In the genomic region with DNA sequence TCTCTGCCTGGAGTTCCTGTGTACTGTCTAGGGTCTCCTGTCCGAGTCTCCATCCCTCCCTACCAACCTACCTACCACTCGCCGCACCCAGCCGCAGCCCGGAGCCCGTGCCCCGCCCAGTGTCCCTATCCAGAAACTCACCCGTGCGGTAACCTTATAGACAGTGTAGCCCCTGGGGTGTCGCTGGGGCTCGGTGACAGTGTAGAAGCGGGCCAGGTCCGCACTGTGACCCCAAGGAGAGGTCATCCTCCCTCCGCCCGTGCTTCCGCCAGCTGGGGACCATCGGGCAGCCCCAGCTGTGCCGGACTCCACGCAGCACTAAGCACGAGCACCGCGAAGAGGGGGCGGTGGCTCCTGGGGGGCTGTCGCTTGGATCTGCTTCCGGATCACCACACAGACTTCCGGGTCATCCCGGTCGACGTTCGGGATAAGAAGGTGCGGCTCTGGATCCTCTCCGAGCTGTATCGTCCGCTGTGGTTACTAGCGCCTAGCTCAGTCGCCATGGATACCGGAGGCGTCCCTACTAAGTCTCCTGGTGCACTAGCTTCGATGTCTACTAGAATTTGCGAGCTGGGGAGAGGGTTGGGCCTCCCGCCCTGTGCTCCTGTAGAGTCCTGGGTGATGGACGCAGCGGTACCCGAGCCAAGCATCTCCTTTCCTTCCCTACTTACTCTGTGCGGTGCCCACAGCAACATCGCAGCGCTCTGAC, we compare ENCODE assay signal across 8 mouse cellular contexts. TPM values are rescaled to one million over a fixed set of nuclear protein-coding genes. Genes with fewer than 3 reads are reported as not detected.
DNase-seq lines count a peak whose midpoint lies in the region; ATAC-seq and TF ChIP-seq lines count a peak whose summit lies in the region.

A gene (minus strand): TSS at position 356 of the 709 bp plus-strand sequence.

- TF ChIP-seq POLR2A in MEL (IDR thresholded peaks at IDR 0.05; ENCODE audit: control insufficient read depth in 1 of 2, insufficient read depth in 1 of 2, low read depth in 1 of 2, low read length in 2 of 2, poor library complexity in 1 of 2), result peak; percentile 79 to 89
- peak; percentile 87 for TF ChIP-seq POLR2A in cerebellum, adult 2 months (IDR thresholded peaks at IDR 0.05; ENCODE audit: borderline replicate concordance, insufficient read depth, low read length)
- TF ChIP-seq POLR2A in thymus, adult 2 months (IDR thresholded peaks at IDR 0.05; ENCODE audit: control insufficient read depth, extremely low read depth, insufficient read depth, low read length, poor library complexity), result peak; percentile 62; the same call in 1 of the 2 replicates

- peaks cover 17% of the 10 kb centered on the region for H3K79me2 ChIP-seq in MEL (ENCODE audit: control insufficient read depth, insufficient read depth, low read length, poor library complexity)

- no peak for TF ChIP-seq CTCF in MEL (IDR thresholded peaks at IDR 0.05 in 2 of 3, conservative IDR thresholded peaks at IDR 0.05 in 1 of 3; ENCODE audit: control insufficient read depth in 1 of 3, insufficient read depth in 1 of 3, low read depth in 2 of 3, low read length in 3 of 3, poor library complexity in 1 of 3, severe bottlenecking in 1 of 3)
- no peak for TF ChIP-seq CTCF in cerebellum, adult 2 months (IDR thresholded peaks at IDR 0.05; ENCODE audit: borderline replicate concordance, insufficient read depth, low read depth, low read length)
- TF ChIP-seq CTCF in forebrain, postnatal 0 days (IDR thresholded peaks at IDR 0.05; ENCODE audit: low read depth), result no peak
- 0 out of 2 replicates have a peak, but pooled peaks have one; percentile 16 for TF ChIP-seq CTCF in thymus, adult 2 months (IDR thresholded peaks at IDR 0.05; ENCODE audit: borderline replicate concordance, control insufficient read depth, extremely low read depth, insufficient read depth, low read length, poor library complexity)

- no peaks in the 10 kb centered on the region for H3K27me3 ChIP-seq in MEL (ENCODE audit: control insufficient read depth in 1 of 2, insufficient read depth in 2 of 2, low read length in 2 of 2)
- H3K27me3 ChIP-seq in cerebellum, adult 2 months (ENCODE audit: control insufficient read depth, insufficient read depth, low read length), result no peaks in the 10 kb centered on the region
- H3K27me3 ChIP-seq in forebrain, postnatal 0 days (ENCODE audit: insufficient read depth, low read length), result no peaks in the 10 kb centered on the region
- no peaks in the 10 kb centered on the region for H3K27me3 ChIP-seq in lung, embryonic 15.5 days
- no peaks in the 10 kb centered on the region for H3K27me3 ChIP-seq in thymus, adult 2 months (ENCODE audit: control insufficient read depth, insufficient read depth, low read length)

- ATAC-seq in forebrain, postnatal 0 days, result peak; percentile 97
- ATAC-seq in lung, embryonic 15.5 days (ENCODE audit: borderline replicate concordance, extremely low read depth, low FRiP score, low TSS enrichment), result peak; percentile 91

- DNase-seq in MEL (ENCODE audit: low read depth, low spot score), result peak; percentile 91
- DNase-seq in cerebellum, adult 2 months, result peak; percentile 82 to 84
- peak; percentile 92 for DNase-seq in forebrain, postnatal 0 days
- DNase-seq in heart, postnatal 4 days, result peak; percentile 87
- DNase-seq in layer of hippocampus, adult 9-10 months (ENCODE audit: low spot score), result peak; percentile 50
- DNase-seq in ovary, adult 18-20 months (ENCODE audit: low spot score), result peak; percentile 59
- peak; percentile 67 for DNase-seq in thymus, adult 2 months

- no peak for TF ChIP-seq RAD21 in MEL (IDR thresholded peaks at IDR 0.05; ENCODE audit: low read depth, low read length)

- no peaks in the 10 kb centered on the region for H3K9me3 ChIP-seq in MEL (replicated peaks; ENCODE audit: insufficient read depth, low read length)
- no peaks in the 10 kb centered on the region for H3K9me3 ChIP-seq in forebrain, postnatal 0 days (ENCODE audit: low read length)
- no peaks in the 10 kb centered on the region for H3K9me3 ChIP-seq in lung, embryonic 15.5 days

- no peak for TF ChIP-seq EP300 in MEL (IDR thresholded peaks at IDR 0.05; ENCODE audit: low read depth in 1 of 2, low read length in 2 of 2)

- WGBS in cerebellum, adult 2 months, result under 1% methylated on average over 47 of the region's 47 CpGs
- WGBS in forebrain, postnatal 0 days, result 4% methylated on average over 47 of the region's 47 CpGs
- under 1% methylated on average over 47 of the region's 47 CpGs for WGBS in lung, embryonic 15.5 days
- 1% methylated on average over 47 of the region's 47 CpGs for WGBS in thymus, adult 2 months

- peak within 1 kb of the TSS; percentile 80 to 93 for H3K4me3 ChIP-seq in MEL (ENCODE audit: control insufficient read depth in 1 of 2, insufficient read depth in 1 of 2, low read depth in 2 of 2, low read length in 2 of 2)
- H3K4me3 ChIP-seq in cerebellum, adult 2 months (replicated peaks; ENCODE audit: insufficient read depth, low read depth, low read length), result peak within 1 kb of the TSS; percentile 86
- H3K4me3 ChIP-seq in forebrain, postnatal 0 days (ENCODE audit: low read depth, low read length), result peak within 1 kb of the TSS; percentile 74
- peak within 1 kb of the TSS; percentile 72 for H3K4me3 ChIP-seq in lung, embryonic 15.5 days
- peak within 1 kb of the TSS; percentile 87 for H3K4me3 ChIP-seq in thymus, adult 2 months (ENCODE audit: control insufficient read depth, insufficient read depth, low read length)

- peaks cover 0 to 9% of the 10 kb centered on the region in 2 experiments for H3K4me1 ChIP-seq in MEL (ENCODE audit: control insufficient read depth in 1 of 2, insufficient read depth in 2 of 2, low read length in 2 of 2)
- no peaks in the 10 kb centered on the region for H3K4me1 ChIP-seq in cerebellum, adult 2 months (ENCODE audit: control insufficient read depth, insufficient read depth, low read length)
- H3K4me1 ChIP-seq in forebrain, postnatal 0 days (ENCODE audit: insufficient read depth), result peaks cover 19% of the 10 kb centered on the region
- peaks cover 14% of the 10 kb centered on the region for H3K4me1 ChIP-seq in lung, embryonic 15.5 days
- peaks cover 12% of the 10 kb centered on the region for H3K4me1 ChIP-seq in thymus, adult 2 months (replicated peaks; ENCODE audit: control insufficient read depth, insufficient read depth, low read length)

- peak within 1 kb of the TSS; percentile 18 for H3K27ac ChIP-seq in MEL (ENCODE audit: control insufficient read depth, low read depth, low read length)
- peak within 1 kb of the TSS; percentile 27 for H3K27ac ChIP-seq in cerebellum, adult 2 months (ENCODE audit: insufficient read depth, low read length)
- peak within 1 kb of the TSS; percentile 80 for H3K27ac ChIP-seq in forebrain, postnatal 0 days (ENCODE audit: low read depth, low read length)
- H3K27ac ChIP-seq in lung, embryonic 15.5 days, result peak within 1 kb of the TSS; percentile 21
- H3K27ac ChIP-seq in thymus, adult 2 months (ENCODE audit: control insufficient read depth, insufficient read depth, low read length), result no peak within 1 kb of the TSS

- peak within 1 kb of the TSS; percentile 82 for H3K9ac ChIP-seq in MEL (ENCODE audit: control insufficient read depth, low read depth, low read length, poor library complexity, severe bottlenecking)
- peak within 1 kb of the TSS; percentile 92 for H3K9ac ChIP-seq in forebrain, postnatal 0 days
- peak within 1 kb of the TSS; percentile 64 for H3K9ac ChIP-seq in lung, embryonic 15.5 days

- H3K36me3 ChIP-seq in MEL (ENCODE audit: control insufficient read depth in 1 of 2, insufficient read depth in 2 of 2, low read length in 2 of 2), result peaks cover 0 to 10% of the 10 kb centered on the region in 2 experiments; a peak in 3 of 4 replicates
- no peaks in the 10 kb centered on the region for H3K36me3 ChIP-seq in forebrain, postnatal 0 days (ENCODE audit: insufficient read depth)
- H3K36me3 ChIP-seq in lung, embryonic 15.5 days, result no peaks in the 10 kb centered on the region
- H3K36me3 ChIP-seq in thymus, adult 2 months (ENCODE audit: control insufficient read depth, insufficient read depth, low read length), result no peaks in the 10 kb centered on the region

- peak within 1 kb of the TSS; percentile 97 for H3K4me2 ChIP-seq in forebrain, postnatal 0 days (ENCODE audit: low read depth)
- H3K4me2 ChIP-seq in lung, embryonic 15.5 days, result peak within 1 kb of the TSS; percentile 83

TF ChIP-seq in MEL, 35 proteins besides CTCF, POLR2A, EP300 and RAD21 (continues in another document):
- TF ChIP-seq MXI1 (IDR thresholded peaks at IDR 0.05; ENCODE audit: low read depth, low read length) (peak; percentile 93), POLR2AphosphoS5 (IDR thresholded peaks at IDR 0.05; ENCODE audit: borderline replicate concordance, low read depth, low read length) (no peak), TCF12 (IDR thresholded peaks at IDR 0.05; ENCODE audit: low read depth, low read length) (0 out of 2 replicates have a peak, but pooled peaks have one; percentile 45), MAZ (IDR thresholded peaks at IDR 0.05; ENCODE audit: low read depth, low read length) (peak; percentile 90; the same call in 1 of the 2 replicates), MEF2A (IDR thresholded peaks at IDR 0.05; ENCODE audit: extremely low read depth, insufficient replicate concordance, low read depth, low read length, poor library complexity, severe bottlenecking) (no peak), USF1 (IDR thresholded peaks at IDR 0.05; ENCODE audit: low read depth, low read length) (no peak), RCOR1 (IDR thresholded peaks at IDR 0.05; ENCODE audit: low read depth, low read length) (no peak), ZNF384 (IDR thresholded peaks at IDR 0.05; ENCODE audit: low read depth, low read length) (no peak), UBTF (IDR thresholded peaks at IDR 0.05; ENCODE audit: borderline replicate concordance, insufficient read depth, low read depth, low read length) (no peak), NELFE (IDR thresholded peaks at IDR 0.05; ENCODE audit: low read depth, low read length) (peak; percentile 89), MYC (IDR thresholded peaks at IDR 0.05; ENCODE audit: low read depth, low read length) (peak; percentile 61; the same call in 1 of the 2 replicates), POLR2AphosphoS2 (IDR thresholded peaks at IDR 0.05; ENCODE audit: low read length) (peak; percentile 80), GATA1 (IDR thresholded peaks at IDR 0.05; ENCODE audit: low read depth, low read length) (peak; percentile 29; the same call in 1 of the 2 replicates), CHD1 (IDR thresholded peaks at IDR 0.05; ENCODE audit: low read depth, low read length) (no peak)

RNA-seq across cellular contexts. Expression of the gene that starts here (rescaled TPM):
- 19.3 and 26.2 TPM in 2 replicates for total RNA-seq in MEL (2012; rRNA removed)
- 10 to 100 TPM in 1 of 2 experiments, not detected in 1; 26.5 TPM for polyA plus RNA-seq in MEL (2012; ENCODE audit: insufficient read depth in 1 of 2, insufficient read length in 2 of 2, low read depth in 1 of 2, low replicate concordance in 2 of 2, missing spikeins in 1 of 2)
- 23.4 and 24.3 TPM in 2 replicates for polyA plus RNA-seq in cerebellum, adult 2 months (2012; rRNA removed)
- total RNA-seq in forebrain, postnatal 0 days (2014; rRNA removed), result 42.8 and 47.4 TPM in 2 replicates
- 23.0 and 26.1 TPM in 2 replicates for polyA plus RNA-seq in forebrain, postnatal 0 days (2015; fragmentation: Nextera tagmentation; extraction: Ambion mirVana)
- total RNA-seq in heart, postnatal 4 days (2021), result 10 to 100 TPM; 23.1 to 23.6 TPM
- polyA plus RNA-seq in lung, embryonic 15.5 days (2015; fragmentation: Nextera tagmentation; extraction: Ambion mirVana), result 14.2 and 15.8 TPM in 2 replicates
- polyA plus RNA-seq in thymus, adult 2 months (2012; rRNA removed), result 5.9 and 7.4 TPM in 2 replicates
